Mouse (Mus musculus) stomach, embryonic 15.5 days (tissue): ENCODE data around the gene Nt5c2. TPM values are rescaled to one million over a fixed set of nuclear protein-coding genes. Genes with fewer than 3 reads are reported as not detected.

ENCODE experiments used
- ATAC-seq: fragments of 200-750 bp; cut with Nextera tagmentation; 2 replicates; pipeline ENCODE4 v1.8.0; 2017; ENCODE audit warnings: low read depth, moderate number of reproducible peaks, moderate TSS enrichment; ENCODE audit not compliant: insufficient read depth, low FRiP score
- H3K27ac ChIP-seq: fragments of 300-500 bp; sonication (generic); 2 replicates; pipeline ENCODE4 v1.5.1; 2015; ENCODE audit warnings: mild to moderate bottlenecking, inconsistent platforms
- H3K27me3 ChIP-seq: fragments of 300-500 bp; sonication (generic); replicated peaks from 2 replicates; pipeline ENCODE4 v1.6.1; 2015; ENCODE audit warnings: inconsistent platforms
- H3K36me3 ChIP-seq: fragments of 300-500 bp; sonication (generic); 2 replicates; pipeline ENCODE4 v1.6.1; 2015; ENCODE audit warnings: inconsistent platforms
- H3K4me1 ChIP-seq: fragments of 300-500 bp; sonication (generic); 2 replicates; pipeline ENCODE4 v1.6.1; 2015; ENCODE audit warnings: inconsistent platforms
- H3K4me2 ChIP-seq: fragments of 300-500 bp; sonication (generic); 2 replicates; pipeline ENCODE4 v1.6.1; 2015; ENCODE audit warnings: mild to moderate bottlenecking, inconsistent platforms
- H3K4me3 ChIP-seq: fragments of 300-500 bp; sonication (generic); replicated peaks from 2 replicates; pipeline ENCODE4 v1.5.1; 2015; ENCODE audit warnings: inconsistent platforms
- H3K9ac ChIP-seq: fragments of 300-500 bp; sonication (generic); 2 replicates; pipeline ENCODE4 v1.6.1; 2015; ENCODE audit warnings: inconsistent platforms
- H3K9me3 ChIP-seq: fragments of 300-500 bp; sonication (generic); 2 replicates; pipeline ENCODE4 v1.6.1; 2016; ENCODE audit warnings: inconsistent platforms
- WGBS: fragments of 180-500 bp; shearing (Covaris S2); methylation state at CpG from one replicate; pipeline ENCODE4 v1.1.7; 2015; 5-methylcytosine and 5-hydroxymethylcytosine counted together
- polyA plus RNA-seq: library from polyadenylated mRNA; unstranded; fragments of >200 nt; fragmentation: Nextera tagmentation; extraction: Ambion mirVana; gene quantifications from 2 replicates; pipeline ENCODE4 v1.2.1, GENCODE M21; 2015

Nt5c2 gene
- 69.4 and 76.6 TPM in 2 replicates for polyA plus RNA-seq

GRCm38 (mm10) chr19:47014447-47015381, at the start of gene Nt5c2, which contains the start of gene Ina:
Gene Nt5c2, minus strand, starts transcription at chr19:47015153.
Gene Ina, plus strand, starts transcription at chr19:47014698.
- H3K4me2 ChIP-seq = peak within 1 kb of the TSS; percentile 92
- H3K27ac ChIP-seq = no peak within 1 kb of the TSS
- no peaks in the 10 kb centered on the region for H3K36me3 ChIP-seq
- peak; percentile 73 for ATAC-seq
- H3K4me3 ChIP-seq = peak within 1 kb of the TSS; percentile 40
- H3K4me1 ChIP-seq = peaks cover 19% of the 10 kb centered on the region
- no peaks in the 10 kb centered on the region for H3K9me3 ChIP-seq
- no peak within 1 kb of the TSS for H3K9ac ChIP-seq
- under 1% methylated on average over 117 of the region's 124 CpGs for WGBS
- H3K27me3 ChIP-seq = peaks cover 56% of the 10 kb centered on the region

GRCm38 (mm10) chr19:47057684-47058083, 42.7 kb upstream of the Nt5c2 start:
- no peaks in the 10 kb centered on the region for H3K4me1 ChIP-seq
- ATAC-seq = no peak
- H3K4me2 ChIP-seq = no peak overlapping the region
- no peaks in the 10 kb centered on the region for H3K27me3 ChIP-seq
- H3K4me3 ChIP-seq = no peak overlapping the region
- no peak overlapping the region for H3K27ac ChIP-seq
- H3K9me3 ChIP-seq = no peaks in the 10 kb centered on the region
- H3K36me3 ChIP-seq = no peaks in the 10 kb centered on the region
- H3K9ac ChIP-seq = no peak overlapping the region
- 69% methylated on average over 1 of the region's 1 CpGs for WGBS

- 62% methylated on average over 4 of the region's 4 CpGs for WGBS
- peak; percentile 40; the same call in 1 of the 2 replicates for ATAC-seq
- Histone ChIP-seq H3K36me3 (no peaks in the 10 kb centered on the region), H3K27me3 (no peaks in the 10 kb centered on the region), H3K9me3 (no peaks in the 10 kb centered on the region), H3K4me2 (no peak overlapping the region), H3K4me3 (no peak overlapping the region), H3K27ac (no peak overlapping the region), H3K4me1 (peaks cover 16% of the 10 kb centered on the region), H3K9ac (no peak overlapping the region)
Observed at GRCm38 (mm10) chr19:47053471-47053870, 38.5 kb upstream of the Nt5c2 start.

GRCm38 (mm10) chr19:47052927-47053326, 38.0 kb upstream of the Nt5c2 start:
- H3K9ac ChIP-seq = no peak overlapping the region
- ATAC-seq = no peak
- H3K9me3 ChIP-seq = no peaks in the 10 kb centered on the region
- H3K4me3 ChIP-seq = no peak overlapping the region
- H3K27ac ChIP-seq = no peak overlapping the region
- no peaks in the 10 kb centered on the region for H3K36me3 ChIP-seq
- no peaks in the 10 kb centered on the region for H3K27me3 ChIP-seq
- H3K4me2 ChIP-seq = no peak overlapping the region
- whole genome bisulfite sequencing = 82% methylated on average over 4 of the region's 4 CpGs
- peaks cover 16% of the 10 kb centered on the region for H3K4me1 ChIP-seq

- peaks cover 16% of the 10 kb centered on the region for H3K4me1 ChIP-seq
- H3K4me3 ChIP-seq = peak within 1 kb of the TSS; percentile 86
- H3K27ac ChIP-seq = peak within 1 kb of the TSS; percentile 90
- peak within 1 kb of the TSS; percentile 79 for H3K4me2 ChIP-seq
- H3K9ac ChIP-seq = peak within 1 kb of the TSS; percentile 69
- H3K36me3 ChIP-seq = peaks cover 5% of the 10 kb centered on the region; the same call in 1 of the 2 replicates
- peak; percentile 88 for ATAC-seq
- H3K9me3 ChIP-seq = no peaks in the 10 kb centered on the region
- WGBS = under 1% methylated on average over 73 of the region's 75 CpGs
- H3K27me3 ChIP-seq = no peaks in the 10 kb centered on the region
Observed at GRCm38 (mm10) chr19:47050271-47051032, 35.5 kb upstream of the Nt5c2 start, which contains the start of gene Pcgf6. Gene Pcgf6, minus strand, starts transcription at chr19:47050906.

- Histone ChIP-seq H3K4me2 (peak overlapping the region; percentile 79), H3K4me3 (peak overlapping the region; percentile 86), H3K36me3 (peaks cover 5% of the 10 kb centered on the region; the same call in 1 of the 2 replicates), H3K27ac (peak overlapping the region; percentile 90; the same call in 1 of the 2 replicates), H3K9me3 (no peaks in the 10 kb centered on the region), H3K9ac (peak overlapping the region; percentile 69; the same call in 1 of the 2 replicates), H3K27me3 (no peaks in the 10 kb centered on the region), H3K4me1 (peaks cover 16% of the 10 kb centered on the region)
- WGBS = 6% methylated on average over 7 of the region's 7 CpGs
- ATAC-seq = no peak
Observed at GRCm38 (mm10) chr19:47049840-47050239, 34.9 kb upstream of the Nt5c2 start.

GRCm38 (mm10) chr19:47049061-47049460, 34.1 kb upstream of the Nt5c2 start:
- Histone ChIP-seq H3K9me3 (no peaks in the 10 kb centered on the region), H3K4me1 (peaks cover 16% of the 10 kb centered on the region), H3K27ac (no peak overlapping the region), H3K27me3 (no peaks in the 10 kb centered on the region), H3K9ac (no peak overlapping the region), H3K4me2 (peak overlapping the region; percentile 79; the same call in 1 of the 2 replicates), H3K4me3 (no peak overlapping the region), H3K36me3 (peaks cover 5% of the 10 kb centered on the region; the same call in 1 of the 2 replicates)
- 57% methylated on average over 4 of the region's 4 CpGs for WGBS
- ATAC-seq = no peak

GRCm38 (mm10) chr19:47047236-47047833, 32.4 kb upstream of the Nt5c2 start:
- no peak overlapping the region for H3K4me3 ChIP-seq
- no peak for ATAC-seq
- peaks cover 5% of the 10 kb centered on the region; the same call in 1 of the 2 replicates for H3K36me3 ChIP-seq
- 87% methylated on average over 13 of the region's 13 CpGs for WGBS
- no peak overlapping the region for H3K9ac ChIP-seq
- H3K27me3 ChIP-seq = no peaks in the 10 kb centered on the region
- H3K9me3 ChIP-seq = no peaks in the 10 kb centered on the region
- H3K4me1 ChIP-seq = peaks cover 16% of the 10 kb centered on the region
- H3K27ac ChIP-seq = no peak overlapping the region
- no peak overlapping the region for H3K4me2 ChIP-seq

- peaks cover 5% of the 10 kb centered on the region for H3K36me3 ChIP-seq
- WGBS = 96% methylated on average over 1 of the region's 1 CpGs
Observed at GRCm38 (mm10) chr19:47046343-47046742, 31.4 kb upstream of the Nt5c2 start.

GRCm38 (mm10) chr19:47043608-47044007, 28.7 kb upstream of the Nt5c2 start:
- Histone ChIP-seq H3K9me3 (no peaks in the 10 kb centered on the region), H3K9ac (no peak overlapping the region), H3K4me3 (no peak overlapping the region), H3K4me1 (no peaks in the 10 kb centered on the region), H3K27me3 (no peaks in the 10 kb centered on the region), H3K27ac (no peak overlapping the region), H3K4me2 (no peak overlapping the region), H3K36me3 (peaks cover 7% of the 10 kb centered on the region)
- ATAC-seq = no peak
- 80% methylated on average over 3 of the region's 3 CpGs for WGBS

More at GRCm38 (mm10) chr19:47046343-47046742, 31.4 kb upstream of the Nt5c2 start:
- Histone ChIP-seq H3K9me3 (no peaks in the 10 kb centered on the region), H3K4me2 (no peak overlapping the region), H3K27me3 (no peaks in the 10 kb centered on the region), H3K4me1 (peaks cover 16% of the 10 kb centered on the region), H3K4me3 (no peak overlapping the region), H3K27ac (no peak overlapping the region), H3K9ac (no peak overlapping the region)
- no peak for ATAC-seq

- 84% methylated on average over 3 of the region's 3 CpGs for WGBS
- Histone ChIP-seq H3K27me3 (no peaks in the 10 kb centered on the region), H3K27ac (no peak overlapping the region), H3K9ac (no peak overlapping the region), H3K36me3 (peaks cover 5% of the 10 kb centered on the region; the same call in 1 of the 2 replicates), H3K4me3 (no peak overlapping the region), H3K4me2 (no peak overlapping the region), H3K9me3 (no peaks in the 10 kb centered on the region), H3K4me1 (no peaks in the 10 kb centered on the region)
- ATAC-seq = no peak
Observed at GRCm38 (mm10) chr19:47040720-47041473, 25.9 kb upstream of the Nt5c2 start.
